Mouse (Mus musculus): ENCODE measurements around the gene Rnf130.

Rnf130 gene

DNA sequence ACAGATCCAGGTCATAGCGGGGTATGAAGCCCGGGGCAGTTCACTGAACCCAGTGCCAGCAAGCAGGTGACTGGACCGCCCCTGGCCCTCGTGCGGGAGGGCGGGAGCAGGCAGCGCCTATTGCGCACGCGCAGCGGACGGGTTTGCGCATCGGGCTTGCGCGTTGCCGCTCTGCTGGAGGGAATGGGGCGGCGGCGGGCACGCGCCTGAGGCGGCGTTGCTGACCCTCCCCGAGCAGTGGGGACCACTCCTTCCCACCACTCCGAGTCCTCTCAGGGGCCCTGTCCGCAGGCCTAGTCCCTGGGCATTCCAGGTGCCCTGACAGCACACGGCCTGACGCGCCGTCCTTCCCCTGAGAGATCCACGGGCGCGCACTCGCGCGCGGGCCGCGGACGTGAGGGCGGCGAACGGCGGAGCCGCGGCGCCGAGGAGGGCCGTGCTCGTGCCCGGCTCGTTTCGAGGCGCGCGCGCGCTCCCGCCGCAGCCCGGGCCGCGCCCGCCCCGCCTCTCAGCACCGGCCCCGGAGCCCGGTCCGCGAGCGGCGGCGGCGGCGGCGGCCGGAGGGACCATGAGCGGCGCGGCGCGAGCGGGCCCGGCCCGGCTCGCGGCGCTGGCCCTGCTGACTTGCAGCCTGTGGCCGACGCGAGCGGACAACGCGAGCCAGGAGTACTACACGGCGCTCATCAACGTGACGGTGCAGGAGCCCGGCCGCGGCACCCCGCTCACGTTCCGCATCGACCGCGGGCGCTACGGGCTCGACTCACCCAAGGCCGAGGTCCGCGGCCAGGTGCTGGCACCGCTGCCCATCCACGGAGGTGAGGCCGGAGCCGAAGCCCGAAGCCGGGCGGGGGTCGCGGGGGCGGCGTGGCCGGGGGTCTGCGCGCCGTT lies at the start of gene Rnf130:
Rnf130 (plus strand) TSS at position 514 of the 888 bp plus-strand sequence.
- peak; percentile 89 to 92 for DNase-seq (ENCODE audit: low spot score in 2 of 2)

DNA sequence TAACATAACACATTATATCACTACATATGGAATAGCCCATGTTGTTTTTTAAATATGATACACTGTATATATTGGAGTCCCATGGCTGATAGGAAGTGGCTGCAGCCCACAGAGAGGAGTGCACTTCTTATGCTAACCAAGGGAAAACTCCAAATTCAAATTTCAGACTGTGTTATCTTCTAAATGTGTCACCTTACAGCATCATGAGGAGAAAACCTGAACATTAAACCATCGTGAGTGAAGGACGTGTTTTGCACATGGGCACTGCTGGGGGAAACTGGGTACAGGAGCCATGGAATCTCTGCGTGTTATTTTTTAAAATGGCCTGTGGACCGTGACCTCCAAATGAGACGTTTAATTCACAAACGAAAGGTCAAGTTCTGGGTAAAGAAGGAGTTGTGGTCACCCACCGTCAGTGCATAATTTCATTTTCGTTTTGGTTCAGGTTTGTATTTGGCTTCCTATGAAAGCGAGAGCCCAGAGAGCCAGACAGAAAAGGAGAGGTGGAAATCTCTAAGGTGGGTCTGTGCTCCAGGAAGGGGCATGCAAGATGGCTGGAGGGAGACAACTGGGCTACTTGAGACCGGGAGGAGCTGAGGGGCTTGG lies 47.1 kb upstream of the Rnf130 start:
- DNase-seq (ENCODE audit: low spot score in 2 of 2), result no peak

DNA sequence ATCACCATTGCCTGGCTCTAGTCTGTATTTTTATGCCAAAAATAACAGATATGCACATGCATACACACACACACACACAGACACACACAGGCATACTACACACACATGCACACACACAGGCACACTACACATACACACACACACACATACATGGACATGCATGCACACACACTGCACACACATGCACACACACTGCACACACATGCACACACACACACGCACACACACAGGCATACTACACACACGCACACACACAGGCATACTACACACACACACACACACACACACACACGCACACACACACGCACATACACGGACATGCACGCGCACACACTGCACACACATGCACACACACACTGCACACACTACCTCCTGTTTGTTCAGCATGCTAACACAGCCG lies 46.2 kb upstream of the Rnf130 start:
- no peak for DNase-seq (ENCODE audit: low spot score in 2 of 2)

DNA sequence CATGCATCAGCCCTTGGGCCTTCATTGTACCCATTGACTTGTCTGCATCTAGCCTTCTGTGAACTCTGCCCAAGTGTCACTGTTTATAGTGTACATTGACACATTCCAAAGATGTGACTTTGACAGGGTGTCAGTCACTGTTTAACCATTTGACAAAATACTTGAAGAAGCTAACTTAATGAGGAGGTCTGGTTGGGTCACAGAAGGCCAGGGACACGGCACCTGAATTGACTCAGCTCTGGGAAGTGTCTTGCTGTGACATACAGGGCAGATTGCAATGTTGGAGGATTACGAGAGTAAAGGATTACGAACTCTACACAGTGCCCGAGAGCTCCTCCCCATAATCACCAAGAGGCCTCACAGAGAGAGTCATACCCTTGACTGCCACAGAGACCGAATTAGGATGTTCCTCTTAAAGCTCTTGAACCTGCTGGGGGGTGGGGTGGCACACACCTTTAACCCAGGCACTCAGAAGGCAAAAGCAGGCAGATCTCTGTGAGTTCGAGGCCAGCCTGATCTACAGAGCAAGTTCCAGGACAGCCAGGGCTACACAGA lies 44.4 kb upstream of the Rnf130 start:
- no peak for DNase-seq (ENCODE audit: low spot score in 2 of 2)

DNA sequence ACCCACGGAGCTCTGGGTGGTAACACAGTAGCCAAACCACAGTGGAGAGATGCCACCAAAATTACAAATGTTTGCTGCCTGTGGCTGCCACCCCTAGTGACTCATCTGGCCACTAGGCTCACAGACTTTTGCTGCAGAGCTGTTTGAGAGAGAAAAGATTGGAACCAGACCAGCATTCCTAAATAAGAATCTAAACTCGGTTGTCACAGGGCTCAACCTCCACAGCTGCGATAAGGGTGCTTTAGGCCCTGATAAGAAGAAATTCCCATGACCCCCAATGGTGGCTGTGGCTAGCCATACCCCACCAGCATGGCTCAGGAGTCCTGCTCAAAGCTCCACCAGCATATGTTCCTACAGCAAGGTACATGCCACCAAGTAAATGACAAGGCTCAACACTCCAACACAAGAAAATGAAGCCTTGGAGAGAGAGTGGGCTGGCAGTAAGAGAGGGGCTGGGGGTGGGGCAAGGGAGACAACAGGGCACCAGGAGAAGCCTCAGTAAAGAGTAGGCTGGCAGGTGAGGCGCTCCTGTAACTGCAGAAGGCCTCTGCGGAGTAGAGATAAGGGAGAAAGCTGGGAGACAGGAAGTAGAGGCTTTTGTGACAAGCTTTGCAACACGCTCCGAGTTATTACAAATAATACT lies 43.7 kb upstream of the Rnf130 start:
- DNase-seq (ENCODE audit: low spot score in 2 of 2), result no peak

DNA sequence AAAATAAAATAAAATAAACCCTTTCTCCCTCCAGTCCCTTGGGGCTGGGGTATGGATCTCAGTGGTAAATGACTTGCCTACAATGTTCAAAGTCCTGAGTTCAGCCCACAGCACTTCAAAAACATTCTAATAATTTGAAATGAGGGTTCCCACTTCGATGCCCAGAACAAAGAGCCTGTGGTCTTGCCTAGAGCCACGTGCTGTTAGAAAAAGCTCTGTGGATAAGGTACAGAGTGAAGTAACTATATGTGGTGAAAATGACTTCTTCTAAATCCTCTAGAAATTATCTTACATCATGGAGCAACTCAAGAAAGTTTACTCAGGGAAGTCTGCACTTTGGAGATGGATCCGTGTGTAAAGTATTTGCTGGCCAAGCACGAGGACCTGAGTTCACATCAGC lies 43.1 kb upstream of the Rnf130 start:
- DNase-seq (ENCODE audit: low spot score in 2 of 2), result no peak

DNA sequence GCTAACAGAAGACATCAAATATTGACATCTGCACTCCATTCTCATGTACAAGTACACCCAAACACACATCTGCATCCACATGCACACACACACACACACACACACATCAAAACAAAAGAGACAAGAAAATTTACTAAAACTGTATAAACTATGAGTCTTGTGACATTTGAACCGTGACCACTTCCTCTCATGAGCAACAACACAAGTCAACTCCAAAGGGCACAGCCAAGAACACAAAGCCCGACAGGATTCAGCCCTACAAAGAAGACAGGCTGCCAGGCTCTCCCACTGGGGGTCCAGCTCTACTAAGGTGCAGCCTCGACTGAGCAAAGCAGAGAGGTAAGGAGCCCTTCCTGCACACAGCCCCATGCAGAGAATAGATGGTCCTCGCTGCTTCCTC lies 42.3 kb upstream of the Rnf130 start:
- DNase-seq (ENCODE audit: low spot score in 2 of 2), result no peak

DNA sequence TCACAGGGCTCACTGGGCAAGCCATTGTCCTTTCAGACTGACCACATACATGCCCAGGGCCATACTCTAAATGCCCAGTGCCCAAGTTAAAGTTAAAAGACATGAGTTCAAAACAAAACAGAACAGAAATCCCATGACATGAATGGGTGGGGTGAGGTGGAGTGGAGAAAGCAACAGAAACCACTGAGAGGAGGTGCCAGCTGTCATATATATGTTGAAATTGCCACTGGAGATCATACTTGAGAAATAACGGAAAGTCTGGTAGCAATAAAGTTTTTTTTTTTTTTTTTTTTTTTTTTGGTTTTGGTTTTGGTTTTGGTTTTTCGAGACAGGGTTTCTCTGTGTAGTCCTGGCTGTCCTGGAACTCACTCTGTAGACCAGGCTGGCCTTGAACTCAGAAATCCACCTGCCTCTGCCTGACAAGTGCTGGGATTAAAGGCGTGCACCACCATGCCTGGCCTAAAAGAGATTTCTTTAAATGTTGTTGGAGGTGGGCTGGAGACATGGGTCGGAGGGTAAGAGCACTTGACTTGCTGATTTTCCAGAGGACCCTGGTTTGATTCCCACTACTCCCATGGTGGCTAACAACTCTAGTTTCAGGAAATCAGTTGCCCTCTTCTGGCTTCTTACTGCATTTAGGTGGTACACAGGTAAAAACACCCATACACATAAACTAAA lies 41.1 kb upstream of the Rnf130 start:
- no peak for DNase-seq (ENCODE audit: low spot score in 2 of 2)

DNA sequence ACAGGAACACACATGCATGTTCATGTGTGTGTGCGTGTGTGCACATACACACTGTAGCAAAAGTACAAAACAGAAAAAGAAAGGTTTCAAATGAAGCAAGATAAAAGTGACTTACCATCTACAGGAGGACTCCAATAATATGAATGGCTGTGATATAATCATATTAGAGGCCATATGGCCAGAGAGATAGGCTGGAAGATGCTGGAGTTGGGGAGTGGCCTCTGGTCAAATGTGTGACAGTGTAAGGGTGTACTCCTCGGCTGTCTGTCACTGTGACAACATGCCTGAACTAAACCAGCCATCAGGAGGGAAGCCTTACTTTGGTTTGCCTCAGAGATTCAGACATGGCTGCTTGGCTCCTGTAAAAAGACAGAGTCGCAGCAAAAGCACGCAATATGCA lies 40.1 kb upstream of the Rnf130 start:
- DNase-seq (ENCODE audit: low spot score in 2 of 2), result no peak

DNA sequence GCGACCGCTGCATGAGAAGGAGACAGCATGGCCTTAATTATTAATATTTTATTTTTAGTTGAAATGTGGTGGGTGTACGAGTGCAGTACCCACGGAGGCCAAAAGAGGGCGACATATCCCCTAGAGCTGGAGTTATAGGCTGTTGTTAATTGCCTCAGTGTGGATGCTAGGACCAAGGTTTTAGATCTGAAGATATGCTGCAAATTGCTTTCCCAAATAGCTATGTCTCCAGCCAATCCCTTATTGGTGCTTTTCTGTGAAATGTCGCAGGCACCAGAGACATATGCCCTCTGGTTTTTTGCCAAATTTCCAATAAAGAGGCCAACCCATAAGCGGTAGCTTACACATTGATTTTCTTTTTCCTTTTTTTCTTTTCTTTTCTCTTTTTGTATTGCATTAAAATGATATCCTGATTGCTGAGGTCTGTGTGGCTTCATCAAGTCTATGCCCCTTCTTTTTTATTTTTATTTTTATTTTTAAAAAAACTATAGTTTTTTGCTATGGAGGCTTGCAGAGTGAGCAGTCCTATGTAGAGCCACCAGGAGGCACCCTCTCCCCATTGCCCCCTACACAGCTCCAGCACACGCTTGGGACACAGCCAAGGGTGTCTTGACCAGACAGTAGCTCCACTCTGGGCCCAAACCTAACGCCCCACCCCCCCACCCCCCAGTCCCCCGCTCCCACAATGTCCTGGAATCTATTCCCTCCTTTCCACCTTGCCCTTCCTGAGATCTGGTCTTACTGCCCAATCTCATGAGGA lies 38.7 kb upstream of the Rnf130 start:
- peak in 1 of 2 experiments; percentile 37 for DNase-seq (ENCODE audit: low spot score in 2 of 2)

DNA sequence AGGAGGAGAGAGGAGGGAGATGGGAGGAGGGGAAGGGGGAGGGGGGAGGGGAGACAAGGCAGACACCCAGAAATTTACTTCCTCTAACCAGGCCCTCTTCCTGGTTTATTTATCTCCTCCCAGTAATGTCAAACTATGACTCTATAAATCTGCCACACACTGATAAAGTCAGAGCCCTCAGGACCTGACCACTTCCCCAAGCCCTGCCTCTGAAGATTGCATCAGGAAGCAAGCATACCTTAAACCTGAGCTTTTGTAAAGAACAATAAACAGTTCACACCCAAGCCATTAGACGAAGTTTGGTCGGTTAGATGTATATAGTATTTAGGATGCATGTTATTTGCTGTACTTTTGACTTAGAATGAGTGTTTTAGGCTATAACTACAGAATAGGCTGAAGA lies 30.6 kb upstream of the Rnf130 start:
- no peak for DNase-seq (ENCODE audit: low spot score in 2 of 2)

DNA sequence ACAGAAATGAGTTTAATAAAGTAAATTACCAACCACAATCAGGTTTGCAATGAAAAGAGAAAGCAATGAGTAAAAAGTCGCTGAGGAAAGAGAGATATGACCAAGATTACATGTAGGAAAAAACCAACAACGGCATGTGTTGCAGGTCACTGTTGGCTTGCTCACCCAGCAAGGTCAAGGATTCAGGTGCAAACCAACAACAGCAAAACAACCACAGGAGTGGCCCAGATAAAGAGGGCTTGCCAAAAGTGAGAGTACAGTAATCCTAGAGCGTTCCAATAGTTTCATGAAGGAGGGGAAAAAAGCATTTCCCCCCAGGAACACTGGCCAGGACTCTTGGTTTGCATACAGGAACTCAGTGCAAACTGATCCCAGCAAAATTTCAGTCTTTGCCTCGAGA lies 28.7 kb upstream of the Rnf130 start:
- DNase-seq (ENCODE audit: low spot score in 2 of 2), result no peak

DNA sequence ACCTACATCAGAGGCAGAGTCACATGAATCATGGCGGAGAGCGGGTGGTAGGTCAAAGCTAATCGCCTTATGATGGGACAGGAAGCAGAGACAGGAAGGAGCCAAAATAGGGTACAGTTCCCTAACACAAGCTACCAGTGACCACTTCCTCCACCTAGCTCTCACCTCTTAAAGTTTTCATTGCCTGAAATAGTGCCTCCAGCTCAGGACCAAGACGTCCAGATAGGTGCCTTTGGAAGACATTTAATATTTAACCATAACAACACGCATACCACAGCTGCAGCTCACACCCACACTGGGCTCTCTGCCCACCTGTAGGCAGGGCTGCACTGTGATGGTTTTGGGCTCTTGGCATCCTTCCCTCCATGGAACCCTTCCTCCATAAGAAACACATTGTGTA lies 27.8 kb upstream of the Rnf130 start:
- DNase-seq (ENCODE audit: low spot score in 2 of 2), result no peak

DNA sequence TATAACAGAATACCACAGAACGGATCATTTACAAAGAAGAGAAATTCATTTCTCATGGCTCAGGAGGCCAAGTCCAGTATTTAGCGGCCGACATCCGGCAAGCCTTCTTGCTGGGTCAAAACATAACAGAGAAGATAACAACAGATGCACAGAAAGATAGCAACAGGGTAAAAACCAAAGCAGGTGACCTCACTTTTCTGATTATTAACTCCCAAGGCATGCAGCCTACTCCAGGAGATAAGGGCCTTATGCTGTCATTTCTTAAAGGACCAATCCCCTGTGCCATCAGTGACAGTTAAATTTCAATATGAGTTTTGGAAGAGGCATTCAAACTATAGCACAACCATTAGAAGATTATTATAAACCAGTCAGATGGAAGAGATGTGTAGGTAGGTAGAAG lies 22.3 kb upstream of the Rnf130 start:
- DNase-seq (ENCODE audit: low spot score in 2 of 2), result no peak

DNA sequence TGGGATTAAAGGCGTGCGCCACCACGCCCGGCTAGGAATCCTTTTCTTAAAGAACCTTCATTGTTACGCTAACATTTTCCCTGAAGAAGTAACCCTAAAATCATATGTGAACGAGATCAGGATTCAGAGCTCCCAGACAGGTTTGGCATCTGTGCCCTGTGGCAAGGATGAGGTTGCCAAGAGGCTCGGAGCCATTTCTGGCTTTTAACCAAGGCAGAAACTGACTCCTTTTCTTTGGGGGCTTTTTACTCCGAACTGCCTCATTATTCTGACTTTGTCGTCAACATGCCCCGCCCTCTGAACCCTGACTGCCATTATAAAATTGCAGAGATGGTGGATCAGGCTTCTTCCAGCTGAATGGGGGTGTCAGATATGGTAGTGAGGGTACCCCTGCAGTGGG lies 17.4 kb upstream of the Rnf130 start:
- no peak for DNase-seq (ENCODE audit: low spot score in 2 of 2)

DNA sequence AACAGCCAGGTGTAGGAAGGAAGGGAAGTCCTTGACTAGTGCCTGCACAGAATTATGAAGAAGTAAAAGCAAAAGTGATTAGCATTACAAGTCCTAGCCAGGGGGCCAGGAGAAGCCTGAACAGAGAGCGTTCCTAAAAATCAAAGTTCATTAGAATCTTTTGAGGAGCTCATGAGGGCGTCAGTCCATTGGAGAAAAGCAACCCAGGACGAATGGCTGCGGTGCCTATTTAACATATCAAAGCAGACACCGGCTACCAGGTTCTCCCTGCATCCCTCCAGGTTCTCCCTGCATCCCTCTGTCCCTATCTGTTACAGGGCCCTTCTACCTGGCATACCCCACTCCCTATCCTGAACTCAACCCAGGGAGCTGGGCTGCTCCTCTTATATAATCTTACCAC lies 16.9 kb upstream of the Rnf130 start:
- DNase-seq (ENCODE audit: low spot score in 2 of 2), result no peak

DNA sequence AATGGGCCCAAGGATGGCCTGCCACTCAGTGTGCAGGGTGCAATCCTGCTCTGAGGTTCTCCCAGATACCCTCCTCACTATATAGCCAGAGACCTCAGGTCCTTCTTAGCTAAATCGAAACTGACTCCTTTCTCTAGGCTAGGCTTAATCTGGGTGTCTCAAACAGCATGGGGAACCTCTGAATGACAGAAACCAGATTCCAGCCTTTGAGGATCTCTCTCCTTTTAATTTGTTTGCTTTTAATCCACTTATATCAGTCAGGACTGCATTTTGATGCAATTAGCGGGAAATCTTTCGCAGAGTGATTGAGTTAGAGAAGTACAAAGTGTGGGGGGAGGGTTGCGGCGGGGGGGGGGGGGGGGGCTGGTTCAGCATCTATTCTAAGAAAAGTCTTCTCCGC lies 12.1 kb upstream of the Rnf130 start:
- DNase-seq (ENCODE audit: low spot score in 2 of 2), result no peak

DNA sequence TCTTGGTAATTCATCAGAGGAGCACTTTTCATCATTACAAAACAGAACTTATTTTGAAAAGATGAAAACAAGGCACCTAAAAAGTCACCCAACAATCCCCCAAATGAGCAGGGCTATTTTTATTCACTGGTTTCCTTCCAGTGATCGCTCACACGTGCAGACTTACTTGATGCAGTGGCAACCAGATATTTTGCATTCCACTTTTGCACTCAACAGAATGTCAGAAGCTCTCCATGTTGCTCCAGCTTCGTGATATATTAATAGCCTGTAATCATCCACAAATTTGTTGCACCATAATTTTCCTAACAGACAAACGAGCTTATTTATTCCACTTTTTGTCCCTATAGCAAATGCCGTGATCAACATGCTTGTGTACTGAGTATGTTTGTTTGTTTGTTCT lies 8.6 kb upstream of the Rnf130 start:
- no peak for DNase-seq (ENCODE audit: low spot score in 2 of 2)

DNA sequence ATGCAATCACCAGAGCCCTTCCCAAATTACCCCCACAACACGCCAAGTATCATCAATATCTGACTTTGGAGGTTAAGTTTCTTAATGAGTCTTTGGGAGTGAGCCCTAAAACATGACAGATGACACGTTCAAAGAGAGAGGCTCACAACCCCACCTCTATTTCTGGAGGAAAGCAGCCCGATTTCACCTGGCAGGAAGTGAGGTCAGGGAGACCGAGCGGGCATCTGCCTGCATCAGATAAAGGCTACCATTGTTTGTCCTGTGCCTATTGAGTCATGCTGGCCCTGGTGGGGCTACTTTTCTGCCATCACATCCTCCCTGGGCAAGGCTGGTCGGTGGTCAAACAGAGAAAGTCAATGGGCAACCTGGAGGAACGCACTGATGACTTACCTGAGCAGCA lies 7.6 kb upstream of the Rnf130 start:
- no peak for DNase-seq (ENCODE audit: low spot score in 2 of 2)

DNA sequence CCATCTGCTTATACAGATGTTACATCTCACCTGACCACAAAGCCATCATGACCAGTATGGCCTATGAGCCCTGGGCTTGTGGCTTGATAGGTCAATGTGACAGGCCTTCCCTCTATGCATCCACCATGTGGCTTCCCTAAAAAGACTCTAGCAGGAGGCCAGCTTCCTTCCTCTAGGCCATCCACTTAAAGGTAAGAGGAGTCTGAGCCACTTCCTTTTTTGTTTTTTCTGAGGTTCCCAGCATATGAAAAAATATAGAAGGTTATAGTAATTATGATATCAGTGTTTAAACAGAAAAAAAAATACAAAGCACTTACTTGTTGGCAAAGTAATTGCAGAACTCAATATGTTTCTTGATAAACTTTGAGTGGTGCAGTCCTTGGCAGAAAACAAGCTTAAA lies 6.3 kb upstream of the Rnf130 start:
- no peak for DNase-seq (ENCODE audit: low spot score in 2 of 2)

DNA sequence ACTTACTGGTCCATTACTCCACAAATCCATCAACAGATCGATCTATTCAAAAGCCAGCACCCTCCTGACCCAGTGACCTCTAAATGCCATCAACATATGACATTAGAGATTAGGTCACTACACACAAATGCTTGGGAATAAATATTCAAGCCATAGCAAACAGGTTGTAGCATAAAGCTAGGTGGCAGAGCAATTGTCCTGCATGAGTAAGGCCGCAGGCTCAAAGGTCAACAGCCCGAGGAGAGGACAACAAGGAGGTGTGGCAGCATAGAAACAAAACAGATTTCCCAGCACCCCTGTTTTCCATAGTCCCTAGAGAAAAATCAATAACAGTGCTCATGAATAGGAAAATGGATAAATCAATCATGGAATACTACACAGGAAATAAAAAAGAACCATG lies 3.1 kb upstream of the Rnf130 start:
- no peak for DNase-seq (ENCODE audit: low spot score in 2 of 2)

All from frontal cortex, postnatal 14 days (tissue).